Mouse (Mus musculus) myocyte (in vitro differentiated cells): ENCODE measurements around the gene Cbx3. TPM values are rescaled to one million over a fixed set of nuclear protein-coding genes. Genes with fewer than 3 reads are reported as not detected.

Experiments
- H3K27me3 ChIP-seq: one replicate; pipeline ENCODE4 v1.6.1; 2011; ENCODE audit not compliant: control insufficient read depth, insufficient read depth, insufficient read length
- H3K36me3 ChIP-seq: one replicate; pipeline ENCODE4 v1.6.1; 2011; ENCODE audit not compliant: control insufficient read depth, insufficient read depth
- H3K4me2 ChIP-seq: one replicate; pipeline ENCODE4 v1.6.1; 2011; ENCODE audit warnings: low read depth, control low read depth
- H3K4me3 ChIP-seq: one replicate; pipeline ENCODE4 v1.5.1; 2011; ENCODE audit warnings: mild to moderate bottlenecking, control low read depth, moderate library complexity
- H3K79me2 ChIP-seq: one replicate; pipeline ENCODE4 v1.6.1; 2011; ENCODE audit not compliant: control insufficient read depth, insufficient read depth
- H3ac ChIP-seq: one replicate; pipeline ENCODE4 v1.6.1; 2011; ENCODE audit not compliant: control insufficient read depth, insufficient read length
- CEBPB ChIP-seq: IDR thresholded peaks from 2 replicates; pipeline ENCODE4 v1.6.1; 2011; ENCODE audit warnings: mild to moderate bottlenecking, moderate library complexity; ENCODE audit not compliant: poor library complexity, insufficient read depth, severe bottlenecking
- E2F4 ChIP-seq: IDR thresholded peaks from one replicate; pipeline ENCODE4 v1.6.1; 2011; ENCODE audit warnings: mild to moderate bottlenecking, control low read depth, moderate library complexity; ENCODE audit not compliant: insufficient read depth
- MAX ChIP-seq: IDR thresholded peaks from one replicate; pipeline ENCODE4 v1.6.1; 2011; ENCODE audit warnings: low read depth, mild to moderate bottlenecking, control low read depth
- MYOD1 ChIP-seq, 3 experiments: IDR thresholded peaks; one replicate each; pipeline ENCODE4 v1.6.1; 2011; ENCODE audit warnings: control low read depth in 2 of 3, low read depth in 2 of 3, mild to moderate bottlenecking in 2 of 3, moderate library complexity in 1 of 3; ENCODE audit not compliant: insufficient read length in 2 of 3, control insufficient read depth in 1 of 3
- MYOG ChIP-seq, 3 experiments: IDR thresholded peaks; one replicate each; pipeline ENCODE4 v1.6.1; 2011; ENCODE audit warnings: control low read depth in 2 of 3, low read depth in 2 of 3, mild to moderate bottlenecking in 2 of 3; ENCODE audit not compliant: insufficient read length in 2 of 3, control insufficient read depth in 1 of 3, insufficient read depth in 1 of 3
- POLR2A ChIP-seq: IDR thresholded peaks from one replicate; pipeline ENCODE4 v1.6.1; 2011; ENCODE audit warnings: low read depth, mild to moderate bottlenecking, control low read depth, moderate library complexity; ENCODE audit not compliant: insufficient read length
- POLR2AphosphoS2 ChIP-seq: IDR thresholded peaks from one replicate; pipeline ENCODE4 v1.6.1; 2011; ENCODE audit warnings: low read depth, control low read depth; ENCODE audit not compliant: insufficient read length
- REST ChIP-seq: IDR thresholded peaks from one replicate; pipeline ENCODE4 v1.6.1; 2011; ENCODE audit warnings: mild to moderate bottlenecking, control low read depth, moderate library complexity; ENCODE audit not compliant: insufficient read depth, insufficient read length
- SRF ChIP-seq: IDR thresholded peaks from one replicate; pipeline ENCODE4 v1.6.1; 2011; ENCODE audit warnings: low read depth; ENCODE audit not compliant: control insufficient read depth, insufficient read length
- TCF12 ChIP-seq: IDR thresholded peaks from one replicate; pipeline ENCODE4 v1.6.1; 2011; ENCODE audit warnings: mild to moderate bottlenecking, control low read depth; ENCODE audit not compliant: poor library complexity, insufficient read depth, severe bottlenecking
- TCF3 ChIP-seq: IDR thresholded peaks from one replicate; pipeline ENCODE4 v1.6.1; 2011; ENCODE audit warnings: low read depth, control low read depth; ENCODE audit not compliant: insufficient read length
- USF1 ChIP-seq: IDR thresholded peaks from one replicate; pipeline ENCODE4 v1.6.1; 2011; ENCODE audit warnings: low read depth, mild to moderate bottlenecking, control low read depth, moderate library complexity
- polyA plus RNA-seq: library from polyadenylated mRNA; unstranded; fragments of >200 nt; fragmentation: generic; extraction: Trizol; gene quantifications from one replicate; pipeline ENCODE4 v1.2.1, GENCODE M21; 2012; ENCODE audit warnings: missing spikeins

The Cbx3 gene
- polyA plus RNA-seq, 1 experiment = 35.6 TPM

- H3K36me3 ChIP-seq = peaks cover 60% of the 10 kb centered on the region
- no peaks in the 10 kb centered on the region for H3K27me3 ChIP-seq
- TF ChIP-seq MYOD1 (IDR thresholded peaks at IDR 0.05; ENCODE audit: control insufficient read depth in 1 of 3, insufficient read length in 2 of 3, low read depth in 2 of 3) (no peak), POLR2AphosphoS2 (no peak), REST (no peak)
- H3K4me3 ChIP-seq = no peak overlapping the region
- no peak overlapping the region for H3K4me2 ChIP-seq
- peaks cover 17% of the 10 kb centered on the region for H3K79me2 ChIP-seq
- H3ac ChIP-seq = no peak overlapping the region
Measured at GRCm38 (mm10) chr6:51459313-51460020, 10.7 kb upstream of the Cbx3 start.

GRCm38 (mm10) chr6:51460021-51460360 lies 10.2 kb upstream of the Cbx3 start:
- H3K79me2 ChIP-seq = peaks cover 22% of the 10 kb centered on the region
- peaks cover 66% of the 10 kb centered on the region for H3K36me3 ChIP-seq
- H3K4me2 ChIP-seq = no peak overlapping the region
- no peak overlapping the region for H3ac ChIP-seq
- TF ChIP-seq POLR2A (peak; percentile 10), POLR2AphosphoS2 (peak; percentile 19), SRF (no peak), USF1 (no peak), TCF12 (no peak), E2F4 (no peak), MAX (no peak)
- no peak overlapping the region for H3K4me3 ChIP-seq
- H3K27me3 ChIP-seq = no peaks in the 10 kb centered on the region

- Histone ChIP-seq H3ac (no peak overlapping the region), H3K79me2 (peaks cover 26% of the 10 kb centered on the region), H3K4me3 (no peak overlapping the region), H3K4me2 (no peak overlapping the region), H3K36me3 (peaks cover 69% of the 10 kb centered on the region), H3K27me3 (no peaks in the 10 kb centered on the region)
- TF ChIP-seq POLR2AphosphoS2 (peak; percentile 7), MYOD1 (IDR thresholded peaks at IDR 0.05; ENCODE audit: control insufficient read depth in 1 of 3, insufficient read length in 2 of 3, low read depth in 2 of 3) (no peak)
Measured at GRCm38 (mm10) chr6:51460363-51460762, 9.8 kb upstream of the Cbx3 start.

DNA sequence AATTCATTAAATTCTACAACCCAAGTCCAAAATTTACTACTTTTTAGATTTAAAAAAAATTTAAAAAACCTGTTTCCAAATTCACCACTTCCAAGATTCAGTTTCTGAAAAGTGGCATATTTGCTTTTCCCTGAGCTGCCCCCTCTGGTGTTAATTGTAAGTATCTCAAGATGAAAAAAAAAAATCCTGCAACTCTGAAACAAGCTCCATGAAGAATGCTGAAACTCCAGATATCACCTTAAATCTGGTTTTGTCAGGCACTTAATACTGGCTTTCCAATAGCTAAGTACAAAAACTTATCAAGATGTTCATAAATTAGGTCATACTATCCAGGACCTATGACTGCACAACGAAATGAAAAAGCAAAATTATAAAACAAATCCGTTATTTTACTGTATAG lies 2.5 kb upstream of the Cbx3 start:
- Histone ChIP-seq H3K27me3 (no peaks in the 10 kb centered on the region), H3K4me3 (peak overlapping the region; percentile 80), H3K36me3 (peaks cover 50% of the 10 kb centered on the region), H3K79me2 (peaks cover 82% of the 10 kb centered on the region), H3ac (no peak overlapping the region), H3K4me2 (peak overlapping the region; percentile 88)
- no peak for TF ChIP-seq SRF
- no peak for TF ChIP-seq MYOG (IDR thresholded peaks at IDR 0.05; ENCODE audit: control insufficient read depth in 1 of 3, insufficient read depth in 1 of 3, insufficient read length in 2 of 3, low read depth in 2 of 3)
- no peak for TF ChIP-seq MYOD1 (IDR thresholded peaks at IDR 0.05; ENCODE audit: control insufficient read depth in 1 of 3, insufficient read length in 2 of 3, low read depth in 2 of 3)
- no peak for TF ChIP-seq TCF3
- TF ChIP-seq MAX = no peak
- TF ChIP-seq TCF12 = no peak

DNA sequence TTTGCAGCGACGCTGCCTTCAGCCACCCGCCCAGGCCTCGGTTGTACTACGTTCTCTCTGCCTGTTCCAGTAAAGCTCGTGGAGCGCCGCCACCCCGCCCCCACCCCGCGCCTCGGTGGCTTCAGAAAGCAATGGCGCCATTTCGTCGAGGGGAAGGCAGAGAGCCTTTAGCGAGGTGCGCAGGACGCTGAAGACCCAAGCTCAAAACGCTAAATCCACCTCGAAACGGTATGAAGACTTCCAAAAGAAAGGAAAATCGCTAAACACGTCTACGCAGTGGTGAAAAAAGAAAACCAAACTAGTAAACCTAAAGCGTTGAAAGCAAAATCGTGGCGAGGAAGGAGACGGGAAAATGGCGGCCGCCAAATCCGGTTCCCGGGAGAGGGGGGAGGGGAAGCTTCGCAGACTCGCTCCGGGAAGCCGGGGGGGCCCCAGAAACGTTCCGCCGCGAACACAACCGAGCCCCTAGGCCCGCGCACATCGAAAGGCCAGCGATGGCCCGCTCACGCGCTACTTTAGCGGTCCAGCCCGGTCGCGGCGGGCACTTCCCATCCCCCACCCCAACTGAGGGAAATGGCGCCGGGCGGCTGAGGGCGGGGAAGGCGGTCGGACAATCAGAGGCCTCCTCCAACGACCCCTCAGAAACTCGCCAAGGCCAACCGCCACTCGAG lies 1.1 kb upstream of the Cbx3 start:
- no peak for TF ChIP-seq E2F4
- TF ChIP-seq POLR2AphosphoS2 = peak; percentile 48
- H3ac ChIP-seq = peak overlapping the region; percentile 83
- H3K36me3 ChIP-seq = peaks cover 48% of the 10 kb centered on the region

GRCm38 (mm10) chr6:51469715-51470310 lies 347 bp upstream of the Cbx3 start, which contains the start of gene Hnrnpa2b1:
Gene Hnrnpa2b1 (minus strand): TSS chr6:51469894.
- H3K4me3 ChIP-seq = peak within 1 kb of the TSS; percentile 80
- peaks cover 87% of the 10 kb centered on the region for H3K79me2 ChIP-seq
- peak within 1 kb of the TSS; percentile 49 for H3K4me2 ChIP-seq
- no peaks in the 10 kb centered on the region for H3K27me3 ChIP-seq
- H3K36me3 ChIP-seq = peaks cover 40% of the 10 kb centered on the region
- peak; percentile 55 for TF ChIP-seq REST
- TF ChIP-seq MYOD1 (IDR thresholded peaks at IDR 0.05; ENCODE audit: control insufficient read depth in 1 of 3, insufficient read length in 2 of 3, low read depth in 2 of 3) = no peak
- peak; percentile 94 for TF ChIP-seq POLR2A
- TF ChIP-seq SRF = peak; percentile 64
- TF ChIP-seq USF1 = no peak
- peak; percentile 99 for TF ChIP-seq POLR2AphosphoS2
- TF ChIP-seq TCF12 = no peak
- TF ChIP-seq TCF3 = no peak
- peak; percentile 70 for TF ChIP-seq E2F4
- TF ChIP-seq MAX = no peak
- no peak for TF ChIP-seq MYOG (IDR thresholded peaks at IDR 0.05; ENCODE audit: control insufficient read depth in 1 of 3, insufficient read depth in 1 of 3, insufficient read length in 2 of 3, low read depth in 2 of 3)
- TF ChIP-seq CEBPB = peak; percentile 54; the same call in 1 of the 2 replicates
- H3ac ChIP-seq = peak within 1 kb of the TSS; percentile 83

More for the DNA sequence above, 1.1 kb upstream of the Cbx3 start:
- peak overlapping the region; percentile 80 for H3K4me3 ChIP-seq
- no peak overlapping the region for H3K4me2 ChIP-seq
- H3K79me2 ChIP-seq = peaks cover 87% of the 10 kb centered on the region
- H3K27me3 ChIP-seq = no peaks in the 10 kb centered on the region
